Mouse (Mus musculus) myocyte (in vitro differentiated cells): ENCODE results near the gene Zfp740. TPM values are rescaled to one million over a fixed set of nuclear protein-coding genes. Genes with fewer than 3 reads are reported as not detected.

Experiments used
- H3K27me3 ChIP-seq: one replicate; pipeline ENCODE4 v1.6.1; 2011; ENCODE audit not compliant: control insufficient read depth, insufficient read depth, insufficient read length
- H3K36me3 ChIP-seq: one replicate; pipeline ENCODE4 v1.6.1; 2011; ENCODE audit not compliant: control insufficient read depth, insufficient read depth
- H3K4me2 ChIP-seq: one replicate; pipeline ENCODE4 v1.6.1; 2011; ENCODE audit warnings: low read depth, control low read depth
- H3K4me3 ChIP-seq: one replicate; pipeline ENCODE4 v1.5.1; 2011; ENCODE audit warnings: mild to moderate bottlenecking, control low read depth, moderate library complexity
- H3K79me2 ChIP-seq: one replicate; pipeline ENCODE4 v1.6.1; 2011; ENCODE audit not compliant: control insufficient read depth, insufficient read depth
- H3ac ChIP-seq: one replicate; pipeline ENCODE4 v1.6.1; 2011; ENCODE audit not compliant: control insufficient read depth, insufficient read length
- CEBPB ChIP-seq: IDR thresholded peaks from 2 replicates; pipeline ENCODE4 v1.6.1; 2011; ENCODE audit warnings: mild to moderate bottlenecking, moderate library complexity; ENCODE audit not compliant: poor library complexity, insufficient read depth, severe bottlenecking
- E2F4 ChIP-seq: IDR thresholded peaks from one replicate; pipeline ENCODE4 v1.6.1; 2011; ENCODE audit warnings: mild to moderate bottlenecking, control low read depth, moderate library complexity; ENCODE audit not compliant: insufficient read depth
- MAX ChIP-seq: IDR thresholded peaks from one replicate; pipeline ENCODE4 v1.6.1; 2011; ENCODE audit warnings: low read depth, mild to moderate bottlenecking, control low read depth
- MYOD1 ChIP-seq, 3 experiments: IDR thresholded peaks; one replicate each; pipeline ENCODE4 v1.6.1; 2011; ENCODE audit warnings: control low read depth in 2 of 3, low read depth in 2 of 3, mild to moderate bottlenecking in 2 of 3, moderate library complexity in 1 of 3; ENCODE audit not compliant: insufficient read length in 2 of 3, control insufficient read depth in 1 of 3
- MYOG ChIP-seq, 3 experiments: IDR thresholded peaks; one replicate each; pipeline ENCODE4 v1.6.1; 2011; ENCODE audit warnings: control low read depth in 2 of 3, low read depth in 2 of 3, mild to moderate bottlenecking in 2 of 3; ENCODE audit not compliant: insufficient read length in 2 of 3, control insufficient read depth in 1 of 3, insufficient read depth in 1 of 3
- POLR2A ChIP-seq: IDR thresholded peaks from one replicate; pipeline ENCODE4 v1.6.1; 2011; ENCODE audit warnings: low read depth, mild to moderate bottlenecking, control low read depth, moderate library complexity; ENCODE audit not compliant: insufficient read length
- POLR2AphosphoS2 ChIP-seq: IDR thresholded peaks from one replicate; pipeline ENCODE4 v1.6.1; 2011; ENCODE audit warnings: low read depth, control low read depth; ENCODE audit not compliant: insufficient read length
- REST ChIP-seq: IDR thresholded peaks from one replicate; pipeline ENCODE4 v1.6.1; 2011; ENCODE audit warnings: mild to moderate bottlenecking, control low read depth, moderate library complexity; ENCODE audit not compliant: insufficient read depth, insufficient read length
- SRF ChIP-seq: IDR thresholded peaks from one replicate; pipeline ENCODE4 v1.6.1; 2011; ENCODE audit warnings: low read depth; ENCODE audit not compliant: control insufficient read depth, insufficient read length
- TCF12 ChIP-seq: IDR thresholded peaks from one replicate; pipeline ENCODE4 v1.6.1; 2011; ENCODE audit warnings: mild to moderate bottlenecking, control low read depth; ENCODE audit not compliant: poor library complexity, insufficient read depth, severe bottlenecking
- TCF3 ChIP-seq: IDR thresholded peaks from one replicate; pipeline ENCODE4 v1.6.1; 2011; ENCODE audit warnings: low read depth, control low read depth; ENCODE audit not compliant: insufficient read length
- USF1 ChIP-seq: IDR thresholded peaks from one replicate; pipeline ENCODE4 v1.6.1; 2011; ENCODE audit warnings: low read depth, mild to moderate bottlenecking, control low read depth, moderate library complexity
- polyA plus RNA-seq: library from polyadenylated mRNA; unstranded; fragments of >200 nt; fragmentation: generic; extraction: Trizol; gene quantifications from one replicate; pipeline ENCODE4 v1.2.1, GENCODE M21; 2012; ENCODE audit warnings: missing spikeins

Gene Zfp740
- polyA plus RNA-seq, 1 experiment, result 42.3 TPM

- Histone ChIP-seq H3ac (no peak overlapping the region), H3K4me2 (no peak overlapping the region), H3K27me3 (no peaks in the 10 kb centered on the region), H3K36me3 (no peaks in the 10 kb centered on the region), H3K79me2 (no peaks in the 10 kb centered on the region), H3K4me3 (no peak overlapping the region)
- TF ChIP-seq TCF3, result no peak
- TF ChIP-seq MYOD1 (IDR thresholded peaks at IDR 0.05; ENCODE audit: control insufficient read depth in 1 of 3, insufficient read length in 2 of 3, low read depth in 2 of 3), result no peak
- TF ChIP-seq CEBPB, result no peak
- no peak for TF ChIP-seq POLR2A
- no peak for TF ChIP-seq REST
- TF ChIP-seq MAX, result no peak
- no peak for TF ChIP-seq USF1
- no peak for TF ChIP-seq MYOG (IDR thresholded peaks at IDR 0.05; ENCODE audit: control insufficient read depth in 1 of 3, insufficient read depth in 1 of 3, insufficient read length in 2 of 3, low read depth in 2 of 3)
- TF ChIP-seq TCF12, result no peak
- no peak for TF ChIP-seq E2F4
- no peak for TF ChIP-seq SRF
- TF ChIP-seq POLR2AphosphoS2, result no peak
Measured at GRCm38 (mm10) chr15:102176571-102177316, 26.3 kb upstream of the Zfp740 start.

GRCm38 (mm10) chr15:102177417-102177816 lies 25.6 kb upstream of the Zfp740 start:
- Histone ChIP-seq H3K79me2 (no peaks in the 10 kb centered on the region), H3K27me3 (no peaks in the 10 kb centered on the region), H3ac (no peak overlapping the region), H3K4me3 (no peak overlapping the region), H3K36me3 (no peaks in the 10 kb centered on the region), H3K4me2 (no peak overlapping the region)
- TF ChIP-seq POLR2AphosphoS2 (no peak), USF1 (no peak), REST (no peak), MYOG (IDR thresholded peaks at IDR 0.05; ENCODE audit: control insufficient read depth in 1 of 3, insufficient read depth in 1 of 3, insufficient read length in 2 of 3, low read depth in 2 of 3) (no peak), TCF12 (no peak), MYOD1 (IDR thresholded peaks at IDR 0.05; ENCODE audit: control insufficient read depth in 1 of 3, insufficient read length in 2 of 3, low read depth in 2 of 3) (no peak), TCF3 (no peak), CEBPB (no peak), E2F4 (no peak), SRF (no peak), POLR2A (no peak), MAX (no peak)

- Histone ChIP-seq H3K27me3 (no peaks in the 10 kb centered on the region), H3K4me2 (no peak overlapping the region), H3K79me2 (no peaks in the 10 kb centered on the region), H3ac (no peak overlapping the region), H3K4me3 (no peak overlapping the region), H3K36me3 (no peaks in the 10 kb centered on the region)
- TF ChIP-seq MYOG (IDR thresholded peaks at IDR 0.05; ENCODE audit: control insufficient read depth in 1 of 3, insufficient read depth in 1 of 3, insufficient read length in 2 of 3, low read depth in 2 of 3) (no peak), TCF3 (no peak), SRF (no peak), POLR2AphosphoS2 (no peak), POLR2A (no peak), MYOD1 (IDR thresholded peaks at IDR 0.05; ENCODE audit: control insufficient read depth in 1 of 3, insufficient read length in 2 of 3, low read depth in 2 of 3) (no peak), USF1 (no peak), MAX (no peak), TCF12 (no peak), CEBPB (no peak)
Measured at GRCm38 (mm10) chr15:102178279-102178678, 24.8 kb upstream of the Zfp740 start.

- no peaks in the 10 kb centered on the region for H3K79me2 ChIP-seq
- no peaks in the 10 kb centered on the region for H3K36me3 ChIP-seq
- H3K4me2 ChIP-seq, result no peak overlapping the region
- no peak for TF ChIP-seq TCF12
- TF ChIP-seq CEBPB, result no peak
- TF ChIP-seq USF1, result no peak
- TF ChIP-seq MYOG (IDR thresholded peaks at IDR 0.05; ENCODE audit: control insufficient read depth in 1 of 3, insufficient read depth in 1 of 3, insufficient read length in 2 of 3, low read depth in 2 of 3), result no peak
- TF ChIP-seq POLR2AphosphoS2, result no peak
- no peak for TF ChIP-seq REST
- no peak for TF ChIP-seq POLR2A
- TF ChIP-seq TCF3, result no peak
- H3ac ChIP-seq, result no peak overlapping the region
- H3K27me3 ChIP-seq, result no peaks in the 10 kb centered on the region
- no peak overlapping the region for H3K4me3 ChIP-seq
Measured at GRCm38 (mm10) chr15:102179106-102179505, 23.9 kb upstream of the Zfp740 start.

- Histone ChIP-seq H3K36me3 (no peaks in the 10 kb centered on the region), H3ac (no peak overlapping the region), H3K27me3 (no peaks in the 10 kb centered on the region), H3K79me2 (no peaks in the 10 kb centered on the region), H3K4me3 (no peak overlapping the region), H3K4me2 (no peak overlapping the region)
- TF ChIP-seq MYOG (IDR thresholded peaks at IDR 0.05; ENCODE audit: control insufficient read depth in 1 of 3, insufficient read depth in 1 of 3, insufficient read length in 2 of 3, low read depth in 2 of 3), result no peak
- no peak for TF ChIP-seq E2F4
- no peak for TF ChIP-seq USF1
- no peak for TF ChIP-seq SRF
- no peak for TF ChIP-seq REST
- TF ChIP-seq POLR2A, result no peak
- TF ChIP-seq CEBPB, result no peak
- TF ChIP-seq TCF12, result no peak
- no peak for TF ChIP-seq POLR2AphosphoS2
- TF ChIP-seq TCF3, result no peak
- no peak for TF ChIP-seq MAX
- TF ChIP-seq MYOD1 (IDR thresholded peaks at IDR 0.05; ENCODE audit: control insufficient read depth in 1 of 3, insufficient read length in 2 of 3, low read depth in 2 of 3), result no peak
Measured at GRCm38 (mm10) chr15:102179924-102180323, 23.1 kb upstream of the Zfp740 start.
